Mouse (Mus musculus): ENCODE results near the gene Aplp1. TPM values are rescaled to one million over a fixed set of nuclear protein-coding genes. Genes with fewer than 3 reads are reported as not detected.

Gene Aplp1
- polyA plus RNA-seq, 1 experiment from 2014 or later: 214 TPM

DNA sequence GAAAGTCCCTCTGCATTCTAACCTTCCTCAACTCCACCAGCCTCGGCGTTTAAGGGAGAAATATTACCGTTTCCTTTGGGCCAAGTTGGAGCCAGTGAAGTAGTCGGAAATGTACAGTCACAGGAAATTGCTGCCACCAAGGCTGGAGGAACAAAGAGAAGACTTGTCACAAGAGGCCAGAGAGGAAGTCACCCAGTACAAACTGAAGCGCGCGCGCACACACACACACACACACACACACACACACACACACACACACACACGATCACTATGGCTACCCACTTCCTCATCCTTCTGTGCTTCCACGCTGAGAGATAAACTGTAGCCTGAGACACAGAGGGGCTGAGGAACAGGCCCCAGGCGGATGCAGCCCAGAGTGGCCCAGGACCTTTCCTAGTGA is 51.0 kb downstream of the Aplp1 start:
- Histone ChIP-seq H3K4me2 (no peak overlapping the region), H3K27me3 (no peaks in the 10 kb centered on the region; the same call in 1 of the 2 replicates), H3K9me3 (no peaks in the 10 kb centered on the region), H3K27ac (no peak overlapping the region), H3K4me3 (replicated peaks) (no peak overlapping the region), H3K9ac (no peak overlapping the region), H3K4me1 (0 out of 2 replicates have a peak, but pooled peaks cover 3% of the 10 kb centered on the region), H3K36me3 (replicated peaks) (no peaks in the 10 kb centered on the region)
- WGBS: 74% methylated on average over 11 of the region's 11 CpGs
- ATAC-seq (ENCODE audit: low FRiP score): no peak

DNA sequence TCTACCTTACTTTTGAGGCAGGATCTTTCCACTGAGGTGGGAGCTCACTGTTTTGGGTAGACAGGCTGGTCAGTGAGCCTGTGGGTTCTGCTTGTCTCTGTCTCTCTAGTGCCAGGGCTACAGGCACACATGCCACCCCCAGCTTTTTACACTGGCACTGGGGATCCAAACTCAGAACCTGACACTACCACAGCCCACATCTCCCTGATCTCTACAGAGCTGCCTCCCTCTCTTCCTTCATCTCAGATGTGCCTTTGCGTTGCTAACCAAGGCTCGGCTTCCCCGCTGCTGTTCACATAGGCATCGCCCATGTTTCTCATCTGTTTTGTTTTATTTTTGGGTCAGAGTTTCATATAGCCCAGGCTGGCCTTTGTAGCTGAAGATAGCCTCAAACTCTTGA is 51.7 kb downstream of the Aplp1 start:
- no peaks in the 10 kb centered on the region for H3K9me3 ChIP-seq

DNA sequence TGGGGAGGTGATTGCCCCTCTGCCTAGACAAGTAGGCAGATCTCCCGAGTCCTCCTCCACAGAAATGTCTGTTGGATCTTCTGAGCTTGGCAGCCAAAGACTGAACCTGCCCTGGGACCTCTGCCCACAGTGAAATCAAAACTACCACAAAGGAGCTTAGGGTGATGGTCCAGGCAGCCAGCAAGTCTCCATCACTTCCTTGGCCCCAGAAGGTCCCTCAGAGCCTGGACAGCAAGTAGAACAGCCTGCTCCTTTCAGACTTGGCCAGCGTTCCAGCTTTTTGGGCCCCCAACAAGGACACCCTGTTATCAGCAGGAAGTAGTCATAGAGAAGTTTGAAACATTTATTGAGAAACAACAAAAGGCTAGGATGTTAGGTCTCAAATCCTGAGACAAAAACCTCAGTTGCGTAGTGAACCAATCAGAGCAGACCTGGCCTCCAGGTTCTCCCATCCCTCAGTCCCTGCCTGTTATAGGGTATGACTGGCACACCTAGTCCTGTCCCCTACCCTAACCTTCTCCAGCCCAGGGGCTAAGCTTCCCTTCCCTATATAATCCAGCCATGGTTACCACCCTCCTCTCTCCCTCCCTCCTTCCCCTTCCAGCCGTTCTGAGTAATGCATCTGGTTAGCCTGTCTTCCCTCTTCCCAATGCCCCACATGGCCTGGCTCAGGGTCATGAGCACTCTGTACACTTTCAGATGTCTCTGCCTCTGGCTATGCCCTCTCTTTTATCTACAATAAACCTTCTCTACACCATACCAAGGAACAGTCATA is 52.4 kb downstream of the Aplp1 start:
- Histone ChIP-seq H3K27me3 (no peaks in the 10 kb centered on the region; the same call in 1 of the 2 replicates), H3K4me1 (no peaks in the 10 kb centered on the region), H3K27ac (no peak overlapping the region), H3K4me3 (replicated peaks) (no peak overlapping the region), H3K36me3 (replicated peaks) (no peaks in the 10 kb centered on the region), H3K9me3 (no peaks in the 10 kb centered on the region), H3K9ac (no peak overlapping the region), H3K4me2 (no peak overlapping the region)
- WGBS: 74% methylated on average over 4 of the region's 4 CpGs
- no peak for ATAC-seq (ENCODE audit: low FRiP score)

More for the DNA sequence above, 51.7 kb downstream of the Aplp1 start:
- Histone ChIP-seq H3K27ac (no peak overlapping the region), H3K36me3 (replicated peaks) (no peaks in the 10 kb centered on the region), H3K9ac (no peak overlapping the region), H3K4me3 (replicated peaks) (no peak overlapping the region), H3K4me1 (no peaks in the 10 kb centered on the region), H3K27me3 (no peaks in the 10 kb centered on the region; the same call in 1 of the 2 replicates), H3K4me2 (no peak overlapping the region)
- ATAC-seq (ENCODE audit: low FRiP score): no peak
- WGBS: 87% methylated on average over 4 of the region's 4 CpGs

Other genes with a start within 250 kb of the Aplp1 start
- gene Capns1, start 246.7 kb downstream of the Aplp1 start, polyA plus RNA-seq (2016; fragmentation: Nextera tagmentation; extraction: Ambion mirVana): 44.5 and 51.3 TPM in 2 replicates
- 164 TPM in 2 replicates for gene Polr2i, start 213.6 kb downstream of the Aplp1 start, polyA plus RNA-seq (2016; fragmentation: Nextera tagmentation; extraction: Ambion mirVana)
- gene Tbcb, start 213.3 kb downstream of the Aplp1 start, polyA plus RNA-seq (2016; fragmentation: Nextera tagmentation; extraction: Ambion mirVana): 245 and 256 TPM in 2 replicates
- gene Ovol3, start 209.8 kb downstream of the Aplp1 start, polyA plus RNA-seq (2016; fragmentation: Nextera tagmentation; extraction: Ambion mirVana): 0.28 TPM in 1 of 2 replicates, not detected in the other
- 0.51 and 0.68 TPM in 2 replicates for gene Thap8, start 165.4 kb downstream of the Aplp1 start, polyA plus RNA-seq (2016; fragmentation: Nextera tagmentation; extraction: Ambion mirVana)
- gene Wdr62, start 165.1 kb downstream of the Aplp1 start, polyA plus RNA-seq (2016; fragmentation: Nextera tagmentation; extraction: Ambion mirVana): 17.2 and 18.6 TPM in 2 replicates
- gene Clip3, start 153.8 kb downstream of the Aplp1 start, polyA plus RNA-seq (2016; fragmentation: Nextera tagmentation; extraction: Ambion mirVana): 77.2 and 87.9 TPM in 2 replicates
- 73.2 and 79.0 TPM in 2 replicates for gene Alkbh6, start 136.8 kb downstream of the Aplp1 start, polyA plus RNA-seq (2016; fragmentation: Nextera tagmentation; extraction: Ambion mirVana)
- gene Syne4, start 130.7 kb downstream of the Aplp1 start, polyA plus RNA-seq (2016; fragmentation: Nextera tagmentation; extraction: Ambion mirVana): 21.8 and 23.5 TPM in 2 replicates
- gene E130208F15Rik, start 123.8 kb downstream of the Aplp1 start, polyA plus RNA-seq (2016; fragmentation: Nextera tagmentation; extraction: Ambion mirVana): 2.0 TPM in 1 of 2 replicates, not detected in the other
- 22.0 and 23.8 TPM in 2 replicates for gene Sdhaf1, start 121.6 kb downstream of the Aplp1 start, polyA plus RNA-seq (2016; fragmentation: Nextera tagmentation; extraction: Ambion mirVana)
- 7.3 and 8.1 TPM in 2 replicates for gene Lrfn3, start 82.8 kb downstream of the Aplp1 start, polyA plus RNA-seq (2016; fragmentation: Nextera tagmentation; extraction: Ambion mirVana)
- 11.3 and 11.7 TPM in 2 replicates for gene Tyrobp, start 31.8 kb downstream of the Aplp1 start, polyA plus RNA-seq (2016; fragmentation: Nextera tagmentation; extraction: Ambion mirVana)
- not detected in 2 replicates for gene Hcst, start 25.7 kb downstream of the Aplp1 start, polyA plus RNA-seq (2016; fragmentation: Nextera tagmentation; extraction: Ambion mirVana)
- gene Nfkbid, start 23.8 kb downstream of the Aplp1 start, polyA plus RNA-seq (2016; fragmentation: Nextera tagmentation; extraction: Ambion mirVana): 0.97 and 1.4 TPM in 2 replicates
- gene Kirrel2, start 12.2 kb upstream of the Aplp1 start, polyA plus RNA-seq (2016; fragmentation: Nextera tagmentation; extraction: Ambion mirVana): 1.1 and 1.6 TPM in 2 replicates
- gene Nphs1, start 12.8 kb upstream of the Aplp1 start, polyA plus RNA-seq (2016; fragmentation: Nextera tagmentation; extraction: Ambion mirVana): 0.09 and 0.35 TPM in 2 replicates
- gene Prodh2, start 48.1 kb upstream of the Aplp1 start, polyA plus RNA-seq (2016; fragmentation: Nextera tagmentation; extraction: Ambion mirVana): not detected in 2 replicates
- gene Arhgap33, start 89.5 kb upstream of the Aplp1 start, polyA plus RNA-seq (2016; fragmentation: Nextera tagmentation; extraction: Ambion mirVana): 89.4 and 98.9 TPM in 2 replicates
- gene Hspb6, start 106.6 kb upstream of the Aplp1 start, polyA plus RNA-seq (2016; fragmentation: Nextera tagmentation; extraction: Ambion mirVana): 7.9 and 8.4 TPM in 2 replicates
- 16.1 and 18.6 TPM in 2 replicates for gene Proser3, start 106.8 kb upstream of the Aplp1 start, polyA plus RNA-seq (2016; fragmentation: Nextera tagmentation; extraction: Ambion mirVana)
- 51.7 and 63.1 TPM in 2 replicates for gene Lin37, start 114.3 kb upstream of the Aplp1 start, polyA plus RNA-seq (2016; fragmentation: Nextera tagmentation; extraction: Ambion mirVana)
- 88.1 and 95.7 TPM in 2 replicates for gene U2af1l4, start 117.8 kb upstream of the Aplp1 start, polyA plus RNA-seq (2016; fragmentation: Nextera tagmentation; extraction: Ambion mirVana)
- 24.0 and 24.9 TPM in 2 replicates for gene Gm49396, start 117.8 kb upstream of the Aplp1 start, polyA plus RNA-seq (2016; fragmentation: Nextera tagmentation; extraction: Ambion mirVana)
- gene Psenen, start 118.1 kb upstream of the Aplp1 start, polyA plus RNA-seq (2016; fragmentation: Nextera tagmentation; extraction: Ambion mirVana): 142 and 145 TPM in 2 replicates
- gene Igflr1, start 119.9 kb upstream of the Aplp1 start, polyA plus RNA-seq (2016; fragmentation: Nextera tagmentation; extraction: Ambion mirVana): 3.4 and 5.6 TPM in 2 replicates
- gene Kmt2b, start 143.2 kb upstream of the Aplp1 start, polyA plus RNA-seq (2016; fragmentation: Nextera tagmentation; extraction: Ambion mirVana): 13.0 TPM in 2 replicates
- gene Zbtb32, start 153.4 kb upstream of the Aplp1 start, polyA plus RNA-seq (2016; fragmentation: Nextera tagmentation; extraction: Ambion mirVana): 0.32 and 0.46 TPM in 2 replicates
- 0.23 and 0.61 TPM in 2 replicates for gene Upk1a, start 167.3 kb upstream of the Aplp1 start, polyA plus RNA-seq (2016; fragmentation: Nextera tagmentation; extraction: Ambion mirVana)
- gene Cox6b1, start 180.6 kb upstream of the Aplp1 start, polyA plus RNA-seq (2016; fragmentation: Nextera tagmentation; extraction: Ambion mirVana): 814 and 871 TPM in 2 replicates
- gene Etv2, start 190.3 kb upstream of the Aplp1 start, polyA plus RNA-seq (2016; fragmentation: Nextera tagmentation; extraction: Ambion mirVana): not detected in 2 replicates
- 144 and 150 TPM in 2 replicates for gene Rbm42, start 204.8 kb upstream of the Aplp1 start, polyA plus RNA-seq (2016; fragmentation: Nextera tagmentation; extraction: Ambion mirVana)
- 63.7 and 64.5 TPM in 2 replicates for gene Haus5, start 219.5 kb upstream of the Aplp1 start, polyA plus RNA-seq (2016; fragmentation: Nextera tagmentation; extraction: Ambion mirVana)
- not detected in 2 replicates for gene Pmis2, start 226.1 kb upstream of the Aplp1 start, polyA plus RNA-seq (2016; fragmentation: Nextera tagmentation; extraction: Ambion mirVana)